Mouse (Mus musculus) forebrain, embryonic 14.5 days (tissue): ENCODE measurements around the gene Gtpbp1. TPM values are rescaled to one million over a fixed set of nuclear protein-coding genes. Genes with fewer than 3 reads are reported as not detected.
"Not testable (repeated sequence)": the region's sequence is repeated elsewhere in the genome, so short reads cannot be mapped to it uniquely, and the experiment has no call there.

ENCODE experiments used
- ATAC-seq: fragments of 200-750 bp; cut with Nextera tagmentation; 2 replicates; pipeline ENCODE4 v1.8.0; 2017; ENCODE audit warnings: mild to moderate bottlenecking, moderate library complexity
- DNase-seq: peaks from one replicate; pipeline ENCODE4 v3.0.0-alpha.2; 2015; ENCODE audit warnings: low spot score
- H3K27ac ChIP-seq: fragments of 300-500 bp; sonication (generic); 2 replicates; pipeline ENCODE4 v1.5.1; 2014; ENCODE audit warnings: low read depth, mild to moderate bottlenecking, control low read depth, low read length, moderate library complexity
- H3K27me3 ChIP-seq: fragments of 300-500 bp; sonication (generic); replicated peaks from 2 replicates; pipeline ENCODE4 v1.6.1; 2014; ENCODE audit warnings: low read length, control low read depth, mixed read lengths; ENCODE audit not compliant: control insufficient read depth, insufficient read depth
- H3K36me3 ChIP-seq: fragments of 300-500 bp; sonication (generic); 2 replicates; pipeline ENCODE4 v1.6.1; 2014; ENCODE audit warnings: low read length, control low read depth; ENCODE audit not compliant: control insufficient read depth, insufficient read depth
- H3K4me1 ChIP-seq: fragments of 300-500 bp; sonication (generic); 2 replicates; pipeline ENCODE4 v1.6.1; 2014; ENCODE audit warnings: antibody characterized with exemption, low read length, control low read depth; ENCODE audit not compliant: control insufficient read depth, insufficient read depth
- H3K4me2 ChIP-seq: fragments of 300-500 bp; sonication (generic); 2 replicates; pipeline ENCODE4 v1.6.1; 2014; ENCODE audit warnings: mild to moderate bottlenecking, control low read depth, low read length
- H3K4me3 ChIP-seq: fragments of 300-500 bp; sonication (generic); 2 replicates; pipeline ENCODE4 v1.5.1; 2014; ENCODE audit warnings: low read depth, low read length, control low read depth
- H3K9ac ChIP-seq: fragments of 300-500 bp; sonication (generic); 2 replicates; pipeline ENCODE4 v1.6.1; 2014; ENCODE audit warnings: mild to moderate bottlenecking, low read length, control low read depth, moderate library complexity
- H3K9me3 ChIP-seq: fragments of 300-500 bp; sonication (generic); replicated peaks from 2 replicates; pipeline ENCODE4 v1.6.1; 2016; ENCODE audit warnings: low read length, control low read depth, mixed read lengths; ENCODE audit not compliant: control insufficient read depth
- WGBS: fragments of 180-500 bp; shearing (Covaris S2); extraction: QIAGEN DNeasy Blood & Tissue Kit; methylation state at CpG from one replicate; pipeline ENCODE4 v1.1.7; 2014; 5-methylcytosine and 5-hydroxymethylcytosine counted together
- polyA plus RNA-seq: library from polyadenylated mRNA; unstranded; fragments of >200 nt; fragmentation: Nextera tagmentation; extraction: Ambion mirVana; gene quantifications from 2 replicates; pipeline ENCODE4 v1.2.1, GENCODE M21; 2014

Gene Gtpbp1
- polyA plus RNA-seq, 1 experiment from 2014 or later = 36.2 TPM

DNA sequence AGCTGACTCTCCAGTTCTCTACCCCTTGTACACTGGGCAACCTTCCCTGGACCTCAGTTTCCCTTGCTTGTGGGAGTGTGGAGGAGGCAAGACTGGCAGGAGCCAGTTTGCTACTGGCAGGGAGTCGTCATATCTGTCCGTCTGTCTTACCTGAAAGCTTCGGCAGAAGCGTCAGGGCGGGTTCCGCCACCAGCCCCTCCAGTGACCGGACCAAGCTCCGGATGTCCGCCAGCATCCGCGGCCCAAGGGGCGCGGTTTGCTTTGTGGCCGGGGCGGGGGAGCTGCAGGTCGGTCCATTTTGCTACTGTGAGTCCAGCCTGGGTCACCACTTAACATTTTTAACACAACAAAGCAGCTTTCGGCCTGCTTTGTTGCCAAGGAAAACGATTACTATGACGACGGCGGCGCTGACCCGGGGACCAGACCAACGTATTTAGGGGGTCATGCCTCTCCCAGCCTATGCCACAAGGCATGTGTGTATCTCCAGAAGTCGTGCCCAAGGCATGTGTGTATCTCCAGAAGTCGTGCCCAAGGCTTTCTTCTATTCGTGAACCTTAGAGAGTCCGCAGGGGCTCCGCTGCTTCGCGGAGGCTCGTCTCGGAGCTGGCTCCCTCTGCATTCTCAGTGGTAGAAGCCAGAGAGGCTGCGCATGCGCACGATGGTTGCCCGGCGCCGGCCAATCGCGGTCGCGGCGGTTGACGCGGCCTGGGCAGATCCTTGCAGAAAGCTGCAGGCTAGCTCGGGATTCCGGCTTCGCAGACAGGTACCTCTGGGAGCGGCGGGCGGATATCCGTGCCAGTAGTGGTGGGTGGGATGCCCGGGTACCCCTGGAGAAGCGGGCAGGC, 31.9 kb upstream of the Gtpbp1 start, which contains the start of the genes Fam227a and Cby1:
TSS of gene Fam227a (minus strand) at position 426 of the 845 bp plus-strand sequence.
TSS of gene Cby1 (plus strand) at position 669 of the 845 bp plus-strand sequence.
- H3K27me3 ChIP-seq = no peaks in the 10 kb centered on the region
- H3K36me3 ChIP-seq = 0 out of 2 replicates have a peak, but pooled peaks cover 14% of the 10 kb centered on the region
- peak within 1 kb of the TSS; percentile 53 for H3K4me3 ChIP-seq
- peak within 1 kb of the TSS; percentile 94 for H3K27ac ChIP-seq
- peak within 1 kb of the TSS; percentile 62 for H3K4me2 ChIP-seq
- no peaks in the 10 kb centered on the region for H3K9me3 ChIP-seq
- ATAC-seq (peak; percentile 93), DNase-seq (peak; percentile 95)
- WGBS = under 1% methylated on average over 55 of the region's 55 CpGs
- peak within 1 kb of the TSS; percentile 80 for H3K9ac ChIP-seq
- H3K4me1 ChIP-seq = peaks cover 5% of the 10 kb centered on the region; the same call in 1 of the 2 replicates

DNA sequence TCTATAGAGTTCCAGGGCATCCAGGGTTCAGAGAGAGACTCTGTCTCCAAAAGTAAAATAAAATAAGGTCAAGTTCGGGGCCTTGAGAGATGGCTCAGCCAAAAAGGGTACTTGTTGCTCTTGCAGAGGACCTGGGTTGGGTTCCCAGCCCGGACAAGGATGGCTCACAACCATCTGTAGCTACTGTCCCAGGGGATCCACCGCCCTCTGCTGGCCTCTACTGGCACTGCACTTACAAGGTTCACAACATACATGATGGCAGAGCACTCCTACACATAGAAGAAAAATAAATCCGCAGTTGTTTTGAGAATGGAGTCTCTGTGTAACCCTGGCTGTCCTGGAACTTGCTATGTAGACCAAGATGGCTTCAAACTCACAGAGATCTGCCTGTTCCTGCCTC, 28.8 kb upstream of the Gtpbp1 start:
- Histone ChIP-seq H3K4me3 (no peak overlapping the region), H3K9me3 (no peaks in the 10 kb centered on the region), H3K27ac (no peak overlapping the region), H3K9ac (no peak overlapping the region), H3K36me3 (peaks cover 29% of the 10 kb centered on the region), H3K4me2 (no peak overlapping the region), H3K27me3 (no peaks in the 10 kb centered on the region), H3K4me1 (peaks cover 5% of the 10 kb centered on the region; the same call in 1 of the 2 replicates)
- ATAC-seq (no peak), DNase-seq (peak; percentile 23)
- WGBS = 72% methylated on average over 4 of the region's 4 CpGs

DNA sequence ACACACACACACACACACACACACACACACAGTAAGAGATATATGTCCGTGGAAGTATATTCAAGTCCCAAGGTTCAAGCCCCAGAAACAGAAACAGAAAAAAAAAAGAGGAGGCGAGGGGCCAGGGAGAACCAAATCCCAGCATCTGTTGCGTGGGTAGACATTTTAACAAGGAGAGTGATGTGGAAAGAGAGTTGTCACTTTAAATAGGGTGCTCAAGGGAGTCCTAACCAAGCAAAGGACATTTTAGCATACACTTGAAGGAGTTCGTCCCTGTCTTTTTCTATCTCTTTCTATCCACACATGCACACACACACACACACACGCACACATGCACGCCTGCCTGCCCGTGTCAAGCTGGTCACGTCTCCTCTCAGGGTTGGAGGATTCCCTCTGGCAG, 26.0 kb upstream of the Gtpbp1 start:
- 93% methylated on average over 8 of the region's 8 CpGs for WGBS
- Histone ChIP-seq H3K4me1 (peaks cover 3% of the 10 kb centered on the region; the same call in 1 of the 2 replicates), H3K4me3 (no peak overlapping the region), H3K27ac (no peak overlapping the region), H3K9ac (no peak overlapping the region), H3K4me2 (no peak overlapping the region), H3K9me3 (no peaks in the 10 kb centered on the region), H3K27me3 (no peaks in the 10 kb centered on the region), H3K36me3 (peaks cover 37% of the 10 kb centered on the region)
- ATAC-seq (no peak), DNase-seq (no peak)

DNA sequence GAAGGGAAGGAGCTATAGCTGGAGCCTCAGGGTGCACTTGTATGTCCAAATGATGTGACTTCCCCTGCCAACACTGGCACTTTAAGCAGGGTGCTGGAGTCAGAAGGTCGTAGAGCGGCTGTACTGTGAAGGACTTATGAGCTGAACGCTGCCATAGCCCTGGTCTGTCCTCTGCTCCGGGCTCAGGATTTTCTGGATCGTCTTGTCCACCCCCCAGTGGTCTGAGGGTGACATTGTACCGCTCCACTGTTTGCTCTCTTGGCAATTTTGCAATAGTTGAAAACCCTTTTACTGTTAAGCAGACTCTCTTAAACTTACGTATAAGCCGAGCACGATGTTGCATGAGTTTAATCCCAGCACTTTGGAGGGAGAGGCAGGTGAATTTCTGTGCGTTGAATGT, 21.4 kb upstream of the Gtpbp1 start:
- H3K4me3 ChIP-seq = no peak overlapping the region
- 75% methylated on average over 10 of the region's 10 CpGs for WGBS
- 0 out of 2 replicates have a peak, but pooled peaks cover 4% of the 10 kb centered on the region for H3K4me1 ChIP-seq
- no peak overlapping the region for H3K4me2 ChIP-seq
- no peak for DNase-seq
- H3K27me3 ChIP-seq = no peaks in the 10 kb centered on the region
- no peak overlapping the region for H3K27ac ChIP-seq
- no peak overlapping the region for H3K9ac ChIP-seq
- peaks cover 51% of the 10 kb centered on the region for H3K36me3 ChIP-seq
- no peak for ATAC-seq
- H3K9me3 ChIP-seq = no peaks in the 10 kb centered on the region

DNA sequence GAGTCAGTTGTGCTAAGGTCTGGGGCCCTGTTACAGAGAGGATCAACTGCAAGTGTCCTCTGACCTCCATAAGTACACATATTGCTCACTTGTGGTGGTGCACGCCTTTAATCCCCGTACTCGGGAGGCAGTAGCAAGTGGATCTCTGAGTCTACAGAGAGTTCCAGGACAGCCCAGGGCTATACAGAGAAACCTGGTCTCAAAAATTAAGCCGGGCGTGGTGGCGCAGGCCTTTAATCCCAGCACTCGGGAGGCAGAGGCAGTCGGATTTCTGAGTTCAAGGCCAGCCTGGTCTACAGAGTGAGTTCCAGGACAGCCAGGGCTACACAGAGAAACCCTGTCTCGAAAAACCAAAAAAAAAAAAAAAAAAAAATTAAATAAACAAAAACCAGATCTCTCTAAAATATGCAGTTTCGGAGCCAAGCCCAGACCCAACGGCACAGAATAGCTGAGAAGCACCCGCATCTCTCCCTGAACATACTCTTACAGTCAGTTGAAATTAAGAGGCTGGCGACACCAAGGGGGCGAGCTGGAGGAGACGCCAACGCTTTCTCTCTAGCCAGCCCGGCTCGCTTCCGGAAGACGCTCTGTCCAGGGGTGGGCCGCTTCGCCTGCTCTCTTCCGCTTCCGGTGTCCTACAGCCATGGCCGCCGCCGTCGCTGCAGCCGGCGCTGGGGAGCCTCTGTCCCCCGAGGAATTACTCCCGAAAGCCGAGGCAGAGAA, 20.2 kb upstream of the Gtpbp1 start, which contains the start of gene Tomm22:
TSS of gene Tomm22 (plus strand) at position 613 of the 723 bp plus-strand sequence.
- Histone ChIP-seq H3K4me3 (peak within 1 kb of the TSS; percentile 90), H3K4me1 (0 out of 2 replicates have a peak, but pooled peaks cover 4% of the 10 kb centered on the region), H3K36me3 (peaks cover 58% of the 10 kb centered on the region), H3K9me3 (no peaks in the 10 kb centered on the region), H3K9ac (peak within 1 kb of the TSS; percentile 74), H3K27me3 (no peaks in the 10 kb centered on the region), H3K27ac (no peak within 1 kb of the TSS), H3K4me2 (peak within 1 kb of the TSS; percentile 72)
- WGBS = 18% methylated on average over 33 of the region's 33 CpGs
- ATAC-seq (peak; percentile 98), DNase-seq (peak; percentile 97)

DNA sequence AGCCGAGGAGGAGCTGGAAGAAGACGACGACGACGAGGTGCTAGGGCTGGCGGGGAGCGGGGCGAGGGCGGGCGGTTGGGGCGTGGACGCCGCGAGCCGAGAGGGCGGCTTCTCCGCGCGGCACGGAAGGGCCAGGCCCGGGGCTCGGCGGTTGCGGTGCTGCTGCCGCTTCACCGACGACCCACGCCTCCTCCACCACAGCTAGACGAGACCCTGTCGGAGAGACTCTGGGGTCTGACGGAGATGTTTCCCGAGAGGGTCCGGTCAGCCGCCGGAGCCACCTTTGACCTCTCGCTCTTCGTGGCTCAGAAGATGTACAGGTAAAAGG, 19.7 kb upstream of the Gtpbp1 start:
- peaks cover 57% of the 10 kb centered on the region for H3K36me3 ChIP-seq
- ATAC-seq (peak; percentile 52), DNase-seq (no peak)
- peak overlapping the region; percentile 72 for H3K4me2 ChIP-seq
- 0 out of 2 replicates have a peak, but pooled peaks cover 4% of the 10 kb centered on the region for H3K4me1 ChIP-seq
- no peak overlapping the region for H3K27ac ChIP-seq
- H3K9ac ChIP-seq = peak overlapping the region; percentile 74
- H3K4me3 ChIP-seq = peak overlapping the region; percentile 90
- H3K27me3 ChIP-seq = no peaks in the 10 kb centered on the region
- H3K9me3 ChIP-seq = no peaks in the 10 kb centered on the region
- under 1% methylated on average over 37 of the region's 37 CpGs for WGBS

DNA sequence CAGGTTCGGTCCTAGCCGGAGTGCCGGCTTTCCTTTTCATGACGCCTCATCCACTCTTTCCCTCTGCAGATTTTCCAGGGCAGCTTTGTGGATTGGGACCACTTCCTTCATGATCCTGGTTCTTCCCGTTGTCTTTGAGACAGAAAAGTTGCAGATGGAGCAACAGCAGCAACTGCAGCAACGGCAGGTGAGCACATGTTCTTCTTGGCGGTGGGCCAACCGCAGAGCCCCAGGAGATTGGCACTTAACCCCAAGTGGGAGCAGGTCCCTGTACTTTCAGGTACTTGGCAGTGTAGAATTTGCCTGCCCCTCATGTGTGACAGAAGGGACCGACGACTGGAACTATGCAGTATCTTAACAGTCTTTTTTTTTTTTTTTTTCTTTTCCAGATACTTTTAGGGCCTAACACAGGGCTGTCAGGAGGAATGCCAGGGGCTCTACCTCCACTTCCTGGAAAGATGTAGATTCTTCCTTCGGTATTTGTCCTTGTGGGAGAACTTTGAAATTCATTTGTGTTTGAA, 18.8 kb upstream of the Gtpbp1 start:
- not testable (repeated sequence) for H3K27me3 ChIP-seq, H3K9me3 ChIP-seq, H3K27ac ChIP-seq, DNase-seq, ATAC-seq, H3K4me1 ChIP-seq, H3K9ac ChIP-seq
- Histone ChIP-seq H3K36me3 (peaks cover 59% of the 10 kb centered on the region), H3K4me3 (peak overlapping the region; percentile 90), H3K4me2 (peak overlapping the region; percentile 72)
- 82% methylated on average over 11 of the region's 11 CpGs for WGBS

DNA sequence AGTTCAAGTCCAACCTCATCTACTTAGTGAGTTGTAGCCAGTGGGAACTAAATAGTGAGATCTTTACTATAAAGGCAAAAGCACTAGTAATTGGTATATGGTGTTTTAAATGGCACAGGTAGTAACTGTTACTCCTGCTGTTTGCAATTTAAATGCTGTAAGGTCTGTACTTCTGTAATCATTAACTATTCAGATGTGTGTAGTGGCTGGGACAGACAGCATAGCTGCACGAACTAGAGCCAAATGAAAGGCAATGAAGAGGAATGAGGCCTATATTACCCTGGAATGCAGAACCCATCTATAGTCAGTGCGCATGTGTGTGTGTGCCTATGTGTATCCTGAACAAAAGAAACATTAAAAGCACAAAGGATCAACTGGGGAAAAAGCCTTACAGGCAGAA, 12.7 kb upstream of the Gtpbp1 start:
- WGBS = 88% methylated on average over 2 of the region's 2 CpGs
- H3K4me3 ChIP-seq = no peak overlapping the region
- no peak overlapping the region for H3K4me2 ChIP-seq
- ATAC-seq = no peak
- H3K27ac ChIP-seq = no peak overlapping the region
- 0 out of 2 replicates have a peak, but pooled peaks cover under 1% of the 10 kb centered on the region for H3K4me1 ChIP-seq
- peaks cover 53% of the 10 kb centered on the region for H3K36me3 ChIP-seq
- DNase-seq = no peak
- no peaks in the 10 kb centered on the region for H3K9me3 ChIP-seq
- no peaks in the 10 kb centered on the region for H3K27me3 ChIP-seq
- no peak overlapping the region for H3K9ac ChIP-seq
